Mouse (Mus musculus) spleen, adult 2 months (tissue): ENCODE data around the gene Sumo1.

Source experiments
- CTCF ChIP-seq: fragments of 200-500 bp; IDR thresholded peaks from 2 replicates; pipeline ENCODE4 v1.5.1; 2011; ENCODE audit warnings: mild to moderate bottlenecking, inconsistent platforms; ENCODE audit not compliant: insufficient read depth, insufficient read length, insufficient replicate concordance; ENCODE audit errors: extremely low read depth
- POLR2A ChIP-seq: fragments of 200-500 bp; IDR thresholded peaks from 2 replicates; pipeline ENCODE4 v1.6.1; 2011; ENCODE audit warnings: low read depth, low read length, inconsistent platforms

- TF ChIP-seq POLR2A (no peak), CTCF (no peak)
These were observed 67.3 kb downstream of the Sumo1 start for GRCm38 (mm10) chr1:59603417-59603712.
